Comparison of ENCODE assay signal across 7 mouse cellular contexts in the genomic region with DNA sequence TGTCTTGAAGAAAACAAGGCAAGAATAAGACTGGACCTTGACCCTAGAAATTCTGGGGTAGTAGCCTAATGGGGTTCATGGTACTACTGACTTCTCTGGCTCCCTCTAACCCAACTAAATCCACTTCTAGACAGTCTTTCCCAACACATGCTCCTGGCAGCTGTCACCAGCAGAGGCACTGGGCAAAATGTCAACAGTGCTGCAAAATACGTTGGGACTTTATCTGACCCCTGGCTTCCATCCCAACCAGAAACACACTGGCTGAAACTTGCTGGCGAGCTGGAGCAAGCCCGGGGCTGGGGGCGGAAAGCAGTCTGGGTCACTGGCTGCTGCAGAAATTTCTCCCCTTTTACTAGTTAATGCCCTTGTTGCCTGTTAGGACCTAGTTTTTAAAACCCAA. TPM values are rescaled to one million over a fixed set of nuclear protein-coding genes. Genes with fewer than 3 reads are reported as not detected.
DNase-seq lines count a peak whose midpoint lies in the region; ATAC-seq lines count a peak whose summit lies in the region.

No protein-coding gene starts in this region.

- H3K27ac ChIP-seq in forebrain, embryonic 10.5 days, result peak overlapping the region; percentile 79
- H3K27ac ChIP-seq in midbrain, embryonic 13.5 days, result peak overlapping the region; percentile 30; the same call in 1 of the 2 replicates

- H3K36me3 ChIP-seq in forebrain, embryonic 10.5 days (replicated peaks), result no peaks in the 10 kb centered on the region
- H3K36me3 ChIP-seq in midbrain, embryonic 13.5 days, result no peaks in the 10 kb centered on the region

- H3K27me3 ChIP-seq in forebrain, embryonic 10.5 days (ENCODE audit: poor library complexity, severe bottlenecking), result peaks cover 27% of the 10 kb centered on the region
- H3K27me3 ChIP-seq in midbrain, embryonic 13.5 days, result no peaks in the 10 kb centered on the region

- peak overlapping the region; percentile 41 for H3K4me3 ChIP-seq in forebrain, embryonic 10.5 days
- H3K4me3 ChIP-seq in midbrain, embryonic 13.5 days (replicated peaks), result no peak overlapping the region

- peaks cover 55% of the 10 kb centered on the region for H3K4me1 ChIP-seq in forebrain, embryonic 10.5 days
- H3K4me1 ChIP-seq in midbrain, embryonic 13.5 days (replicated peaks), result peaks cover 36% of the 10 kb centered on the region

- DNase-seq in adrenal gland, postnatal 10 days, result peak; percentile 88
- DNase-seq in forebrain, embryonic 10.5 days (ENCODE audit: extremely low spot score, low spot score), result no peak
- peak; percentile 83 to 91 for DNase-seq in heart, postnatal 14 days
- DNase-seq in kidney, postnatal 4 days, result peak; percentile 70 to 83
- DNase-seq in left cerebral cortex, adult 8-10 months (ENCODE audit: low spot score in 2 of 2), result no peak
- DNase-seq in right cerebral cortex, postnatal 4 days, result no peak

- H3K9me3 ChIP-seq in forebrain, embryonic 10.5 days, result no peaks in the 10 kb centered on the region
- H3K9me3 ChIP-seq in midbrain, embryonic 13.5 days, result no peaks in the 10 kb centered on the region

- H3K9ac ChIP-seq in midbrain, embryonic 13.5 days (replicated peaks), result 0 out of 2 replicates have a peak overlapping the region, but pooled peaks have one; percentile 10

- intact Hi-C loops in heart, postnatal 14 days (cut with DNase I), result loop anchor here (5.0 kb wide), 1 partner anchor 36 kb away; the partner anchor contains the start of gene Ddit4

- WGBS in forebrain, embryonic 10.5 days, result 14% methylated on average over 4 of the region's 4 CpGs
- WGBS in midbrain, embryonic 13.5 days, result 16% methylated on average over 4 of the region's 4 CpGs

- no peak for ATAC-seq in midbrain, embryonic 13.5 days

- peak overlapping the region; percentile 48 for H3K4me2 ChIP-seq in midbrain, embryonic 13.5 days (replicated peaks)

RNA-seq across cellular contexts. Expression of gene Ddit4, which starts 35.5 kb away (rescaled TPM):
- total RNA-seq in adrenal gland, postnatal 10 days (2021), result 100 to 1,000 TPM in 1 of 2 experiments, 10 to 100 TPM in 1; 46.2 to 129 TPM
- 32.7 and 35.3 TPM in 2 replicates for polyA plus RNA-seq in forebrain, embryonic 10.5 days (2016; fragmentation: Nextera tagmentation; extraction: Ambion mirVana)
- 100 to 1,000 TPM; 188 to 191 TPM for total RNA-seq in heart, postnatal 14 days (2021)
- polyA plus RNA-seq in midbrain, embryonic 13.5 days (2015; fragmentation: Nextera tagmentation; extraction: Ambion mirVana), result 48.5 and 58.7 TPM in 2 replicates
- 10 to 100 TPM; 35.6 to 58.9 (median 44.0) TPM for total RNA-seq in left cerebral cortex, adult 8-10 months (2022)

RNA-seq across cellular contexts. Expression of gene Dnajb12, which starts 36.8 kb away (rescaled TPM):
- total RNA-seq in adrenal gland, postnatal 10 days (2021), result 10 to 100 TPM; 45.4 to 52.7 TPM
- polyA plus RNA-seq in forebrain, embryonic 10.5 days (2016; fragmentation: Nextera tagmentation; extraction: Ambion mirVana), result 26.2 and 27.9 TPM in 2 replicates
- 10 to 100 TPM; 34.7 to 35.7 TPM for total RNA-seq in heart, postnatal 14 days (2021)
- polyA plus RNA-seq in midbrain, embryonic 13.5 days (2015; fragmentation: Nextera tagmentation; extraction: Ambion mirVana), result 18.3 and 18.6 TPM in 2 replicates
- 10 to 100 TPM; 50.8 to 56.3 (median 54.1) TPM for total RNA-seq in left cerebral cortex, adult 8-10 months (2022)

Comparison
In these comparisons a context has a peak if more than half of its experiments do, and no peak if none do; other contexts are left out.
1. DNase-seq: peak in adrenal gland, postnatal 10 days (single experiment), heart, postnatal 14 days (2 of 2) and kidney, postnatal 4 days (2 of 2); none in forebrain, embryonic 10.5 days (single experiment), left cerebral cortex, adult 8-10 months (0 of 2) and right cerebral cortex, postnatal 4 days (single experiment).